Mouse (Mus musculus): ENCODE measurements around the gene Gm38431. TPM values are rescaled to one million over a fixed set of nuclear protein-coding genes. Genes with fewer than 3 reads are reported as not detected.

Gm38431 gene
- polyA plus RNA-seq, 1 experiment from 2014 or later, result 8.1 TPM

GRCm38 (mm10) chr9:21028560-21029110 lies 63.2 kb downstream of the Gm38431 start:
- peaks cover 47% of the 10 kb centered on the region for H3K36me3 ChIP-seq (ENCODE audit: inconsistent target)
- WGBS (ENCODE audit: missing documents), result 88% methylated on average over 6 of the region's 6 CpGs
- H3K79me2 ChIP-seq (ENCODE audit: inconsistent target), result peaks cover 7% of the 10 kb centered on the region; the same call in 1 of the 2 replicates
- no peak overlapping the region for H3K4me3 ChIP-seq (ENCODE audit: inconsistent target)
- H3K27ac ChIP-seq, result no peak overlapping the region

DNA sequence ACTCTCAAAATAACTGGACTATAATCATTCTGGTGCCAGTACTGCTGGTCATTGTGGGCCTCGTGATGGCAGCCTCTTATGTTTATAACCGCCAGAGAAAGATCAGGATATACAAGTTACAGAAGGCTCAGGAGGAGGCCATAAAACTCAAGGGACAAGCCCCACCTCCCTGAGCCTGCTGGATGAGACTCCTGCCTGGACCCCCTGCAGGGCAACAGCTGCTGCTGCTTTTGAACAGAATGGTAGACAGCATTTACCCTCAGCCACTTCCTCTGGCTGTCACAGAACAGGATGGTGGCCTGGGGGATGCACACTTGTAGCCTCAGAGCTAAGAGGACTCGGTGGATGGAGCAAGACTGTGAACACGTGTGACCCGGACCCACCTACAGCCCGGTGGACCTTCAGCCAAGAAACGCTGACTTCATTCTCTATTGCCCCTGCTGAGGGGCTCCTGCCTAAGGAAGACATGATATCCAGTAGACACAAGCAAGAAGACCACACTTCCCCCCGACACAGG lies 64.0 kb downstream of the Gm38431 start:
- Histone ChIP-seq H3K4me3 (ENCODE audit: inconsistent target) (no peak overlapping the region), H3K36me3 (ENCODE audit: inconsistent target) (peaks cover 50% of the 10 kb centered on the region), H3K79me2 (ENCODE audit: inconsistent target) (peaks cover 12% of the 10 kb centered on the region; the same call in 1 of the 2 replicates), H3K27ac (no peak overlapping the region)
- 89% methylated on average over 8 of the region's 8 CpGs for WGBS (ENCODE audit: missing documents)

- peaks cover 21% of the 10 kb centered on the region; the same call in 1 of the 2 replicates for H3K79me2 ChIP-seq (ENCODE audit: inconsistent target)
- 96% methylated on average over 12 of the region's 12 CpGs for WGBS (ENCODE audit: missing documents)
- no peak overlapping the region for H3K4me3 ChIP-seq (ENCODE audit: inconsistent target)
- H3K36me3 ChIP-seq (ENCODE audit: inconsistent target), result peaks cover 57% of the 10 kb centered on the region
- no peak overlapping the region for H3K27ac ChIP-seq
Measured at GRCm38 (mm10) chr9:21026849-21027248, 64.9 kb downstream of the Gm38431 start.

DNA sequence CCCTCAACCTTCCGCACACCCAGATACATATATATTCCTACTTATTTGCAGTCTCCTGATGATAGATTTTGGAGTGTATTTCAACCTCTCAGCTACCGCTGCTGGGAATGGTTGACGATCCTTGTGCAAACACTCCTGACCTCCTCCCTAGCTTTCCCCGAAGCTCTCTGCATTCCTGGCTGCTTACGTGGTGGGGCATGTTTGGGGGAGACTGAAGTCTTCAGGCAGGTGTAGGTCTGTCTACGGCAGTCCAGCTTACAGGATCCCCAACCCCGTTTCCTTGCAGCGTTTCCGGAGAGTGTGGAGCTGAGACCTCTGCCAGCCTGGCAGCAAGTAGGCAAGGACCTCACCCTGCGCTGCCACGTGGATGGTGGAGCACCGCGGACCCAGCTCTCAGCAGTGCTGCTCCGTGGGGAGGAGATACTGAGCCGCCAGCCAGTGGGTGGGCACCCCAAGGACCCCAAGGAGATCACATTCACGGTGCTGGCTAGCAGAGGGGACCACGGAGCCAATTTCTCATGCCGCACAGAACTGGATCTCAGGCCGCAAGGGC lies 66.5 kb downstream of the Gm38431 start:
- H3K36me3 ChIP-seq (ENCODE audit: inconsistent target), result peaks cover 60% of the 10 kb centered on the region
- H3K27ac ChIP-seq, result no peak overlapping the region
- no peak overlapping the region for H3K4me3 ChIP-seq (ENCODE audit: inconsistent target)
- 89% methylated on average over 19 of the region's 19 CpGs for WGBS (ENCODE audit: missing documents)
- peaks cover 36% of the 10 kb centered on the region; the same call in 1 of the 2 replicates for H3K79me2 ChIP-seq (ENCODE audit: inconsistent target)

DNA sequence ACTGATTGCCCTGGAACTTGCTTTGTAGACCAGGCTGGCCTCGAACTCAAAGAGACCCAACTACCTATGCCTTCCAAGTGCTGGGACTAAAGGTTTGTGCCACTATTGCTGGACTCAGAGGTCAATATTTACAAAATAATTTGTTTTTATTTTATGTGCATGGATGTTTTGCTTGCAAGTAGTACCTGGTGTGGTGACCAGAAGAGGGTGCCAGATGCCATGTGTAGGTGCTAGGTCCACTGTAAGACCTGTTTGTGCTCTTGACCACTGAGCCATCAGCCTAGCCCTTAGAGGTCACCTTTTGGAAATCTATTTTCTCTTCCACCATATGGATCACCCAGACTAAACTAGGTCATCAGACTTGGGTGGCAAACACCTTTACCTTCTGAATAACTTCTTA lies 69.1 kb downstream of the Gm38431 start:
- no peak overlapping the region for H3K27ac ChIP-seq
- 91% methylated on average over 1 of the region's 1 CpGs for WGBS (ENCODE audit: missing documents)
- peaks cover 60% of the 10 kb centered on the region; the same call in 1 of the 2 replicates for H3K79me2 ChIP-seq (ENCODE audit: inconsistent target)
- peaks cover 62% of the 10 kb centered on the region for H3K36me3 ChIP-seq (ENCODE audit: inconsistent target)
- no peak overlapping the region for H3K4me3 ChIP-seq (ENCODE audit: inconsistent target)

- peaks cover 64% of the 10 kb centered on the region for H3K79me2 ChIP-seq (ENCODE audit: inconsistent target)
- H3K27ac ChIP-seq, result no peak overlapping the region
- 93% methylated on average over 6 of the region's 6 CpGs for WGBS (ENCODE audit: missing documents)
- H3K4me3 ChIP-seq (ENCODE audit: inconsistent target), result no peak overlapping the region
- peaks cover 57% of the 10 kb centered on the region for H3K36me3 ChIP-seq (ENCODE audit: inconsistent target)
Measured at GRCm38 (mm10) chr9:21022288-21022687, 69.5 kb downstream of the Gm38431 start.

- Histone ChIP-seq H3K36me3 (ENCODE audit: inconsistent target) (peaks cover 48% of the 10 kb centered on the region), H3K27ac (no peak overlapping the region), H3K79me2 (ENCODE audit: inconsistent target) (peaks cover 74% of the 10 kb centered on the region), H3K4me3 (ENCODE audit: inconsistent target) (no peak overlapping the region)
- 100% methylated on average over 3 of the region's 3 CpGs for WGBS (ENCODE audit: missing documents)
Measured at GRCm38 (mm10) chr9:21021363-21021762, 70.4 kb downstream of the Gm38431 start.

- WGBS (ENCODE audit: missing documents), result 91% methylated on average over 2 of the region's 2 CpGs
- Histone ChIP-seq H3K27ac (no peak overlapping the region), H3K36me3 (ENCODE audit: inconsistent target) (peaks cover 21% of the 10 kb centered on the region; the same call in 1 of the 2 replicates), H3K4me3 (ENCODE audit: inconsistent target) (no peak overlapping the region), H3K79me2 (ENCODE audit: inconsistent target) (peaks cover 71% of the 10 kb centered on the region)
Measured at GRCm38 (mm10) chr9:21018600-21018999, 73.2 kb downstream of the Gm38431 start.

Other genes with a start within 250 kb of the Gm38431 start
- gene A230050P20Rik, start 223.4 kb downstream of the Gm38431 start, polyA plus RNA-seq (2018), result 9.0 to 17.6 TPM (median 12.0 TPM) in 3 replicates
- gene Angptl6, start 212.3 kb downstream of the Gm38431 start, polyA plus RNA-seq (2018), result 0.46 to 2.3 TPM (median 1.8 TPM) in 3 replicates
- gene Ppan, start 203.8 kb downstream of the Gm38431 start, polyA plus RNA-seq (2018), result 9.3 to 35.0 TPM (median 13.9 TPM) in 3 replicates
- 76.8 to 138 TPM (median 100 TPM) in 3 replicates for gene Eif3g, start 193.4 kb downstream of the Gm38431 start, polyA plus RNA-seq (2018)
- gene Dnmt1, start 132.1 kb downstream of the Gm38431 start, polyA plus RNA-seq (2018), result 37.5 to 90.6 TPM (median 56.1 TPM) in 3 replicates
- 16.4 to 43.0 TPM (median 32.4 TPM) in 3 replicates for gene S1pr2, start 115.2 kb downstream of the Gm38431 start, polyA plus RNA-seq (2018)
- gene Mrpl4, start 89.3 kb downstream of the Gm38431 start, polyA plus RNA-seq (2018), result 27.9 to 56.9 TPM (median 50.5 TPM) in 3 replicates
- 35.3 to 116 TPM (median 39.2 TPM) in 3 replicates for gene Icam1, start 76.0 kb downstream of the Gm38431 start, polyA plus RNA-seq (2018)
- not detected in 3 replicates for gene Icam4, start 62.6 kb downstream of the Gm38431 start, polyA plus RNA-seq (2018)
- 0.04 to 0.12 TPM (median 0.09 TPM) in 3 replicates for gene Icam5, start 59.9 kb downstream of the Gm38431 start, polyA plus RNA-seq (2018)
- not detected in 3 replicates for gene Zglp1, start 24.9 kb downstream of the Gm38431 start, polyA plus RNA-seq (2018)
- 0.22 TPM in 1 of 3 replicates, not detected in the others for gene Gm49373, start 18.9 kb downstream of the Gm38431 start, polyA plus RNA-seq (2018)
- gene Fdx1l, start 18.4 kb downstream of the Gm38431 start, polyA plus RNA-seq (2018), result 22.6 to 65.1 TPM (median 36.6 TPM) in 3 replicates
- 24.3 to 37.8 TPM (median 28.2 TPM) in 3 replicates for gene Raver1, start within 50 bp of the Gm38431 start, polyA plus RNA-seq (2018)
- gene Tyk2, start 39.2 kb upstream of the Gm38431 start, polyA plus RNA-seq (2018), result 22.8 to 47.7 TPM (median 23.6 TPM) in 3 replicates
- gene Cdc37, start 58.0 kb upstream of the Gm38431 start, polyA plus RNA-seq (2018), result 166 to 206 TPM (median 199 TPM) in 3 replicates
- gene Pde4a, start 73.7 kb upstream of the Gm38431 start, polyA plus RNA-seq (2018), result 6.5 to 7.1 TPM (median 6.8 TPM) in 3 replicates
- gene Keap1, start 147.4 kb upstream of the Gm38431 start, polyA plus RNA-seq (2018), result 27.5 to 46.5 TPM (median 35.7 TPM) in 3 replicates
- gene S1pr5, start 156.4 kb upstream of the Gm38431 start, polyA plus RNA-seq (2018), result not detected in 3 replicates
- 4.0 to 14.4 TPM (median 12.6 TPM) in 3 replicates for gene Atg4d, start 173.3 kb upstream of the Gm38431 start, polyA plus RNA-seq (2018)
- gene Kri1, start 196.0 kb upstream of the Gm38431 start, polyA plus RNA-seq (2018), result 26.4 to 51.5 TPM (median 40.3 TPM) in 3 replicates
- gene Cdkn2d, start 199.4 kb upstream of the Gm38431 start, polyA plus RNA-seq (2018), result 6.1 to 12.6 TPM (median 9.8 TPM) in 3 replicates
- not detected in 3 replicates for gene Ap1m2, start 220.3 kb upstream of the Gm38431 start, polyA plus RNA-seq (2018)
- 23.3 to 39.4 TPM (median 32.8 TPM) in 3 replicates for gene Slc44a2, start 228.7 kb upstream of the Gm38431 start, polyA plus RNA-seq (2018)